10 mouse cellular contexts compared by ENCODE assay signal in the genomic region with DNA sequence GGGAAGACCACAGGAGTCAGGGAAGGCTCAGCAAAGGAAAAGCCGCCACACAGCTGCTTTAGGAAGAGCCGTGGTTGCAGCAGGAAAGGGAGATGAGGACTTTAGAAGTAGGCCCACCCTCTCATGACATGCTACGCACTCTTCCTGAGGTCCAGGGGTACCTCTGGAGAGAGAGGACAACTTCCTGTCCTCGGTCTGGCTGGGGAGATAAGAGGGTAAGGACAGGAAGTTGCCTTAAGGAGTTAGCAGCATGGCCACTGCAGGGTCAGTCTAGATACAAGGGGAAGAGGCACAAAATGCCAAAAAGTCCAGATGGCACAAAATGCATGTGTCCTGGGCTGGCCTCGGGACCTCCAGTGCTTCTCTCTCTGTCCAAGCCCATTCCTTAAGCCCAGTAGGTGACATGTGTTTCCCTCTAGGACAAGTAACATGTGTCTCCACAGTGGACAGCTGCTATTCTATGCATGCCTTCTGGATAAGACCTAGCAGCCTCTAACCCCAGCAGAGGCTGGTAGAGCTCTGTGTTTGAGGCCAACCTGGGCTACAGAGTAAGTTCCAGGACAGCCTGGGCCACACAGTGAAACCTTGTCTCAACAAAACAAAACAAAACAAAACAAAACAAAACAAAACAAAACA. TPM values are rescaled to one million over a fixed set of nuclear protein-coding genes. Genes with fewer than 3 reads are reported as not detected.
DNase-seq lines count a peak whose midpoint lies in the region; ATAC-seq lines count a peak whose summit lies in the region.
"Had no signal": no experiment of that assay in that cellular context is flagged by ENCODE, and none has a peak within 500 bp of the region (broad histone marks: within the 10 kb centered on the region; RNA-seq: fewer than 3 reads in every experiment).

No protein-coding gene starts in this region.

- intact Hi-C loops in heart, postnatal 14 days (cut with DNase I), result loop anchor here (5.0 kb wide), 1 partner anchor 37 kb away; no protein-coding TSS in a partner anchor

- peak; percentile 41 for ATAC-seq in common myeloid progenitor, adult 5-6 weeks (replicated peaks; ENCODE audit: low read depth, poor library complexity, severe bottlenecking)
- no peak for ATAC-seq in cerebellum, adult (ENCODE audit: insufficient number of reproducible peaks, low FRiP score, low TSS enrichment)

- DNase-seq in adrenal gland, postnatal 14 days, result peak; percentile 27
- no peak for DNase-seq in adrenal gland, adult 18-20 months (ENCODE audit: low spot score in 2 of 2)
- peak; percentile 12 to 37 for DNase-seq in heart, postnatal 14 days
- DNase-seq in lung, postnatal 10 days, result peak; percentile 63
- DNase-seq in thymus, postnatal 4 days, result no peak
- DNase-seq in thymus, postnatal 10 days (ENCODE audit: low spot score in 2 of 2), result no peak
- DNase-seq: cerebellum, postnatal 36 days; thymus, adult 2 months had no signal

RNA-seq across cellular contexts. Expression of gene Atp2a3, which starts 5.5 kb away (rescaled TPM):
- 10.8 and 25.5 TPM in 2 replicates for total RNA-seq in adrenal gland, postnatal 14 days (2021)
- total RNA-seq in adrenal gland, adult 18-20 months (2021), result 10 to 100 TPM in 1 of 2 experiments, 1 to 10 TPM in 1; 8.6 to 10.2 TPM
- total RNA-seq in common myeloid progenitor, adult 5-6 weeks (2017), result 42.5 and 60.0 TPM in 2 replicates
- 10 to 100 TPM; 18.4 to 19.3 TPM for total RNA-seq in heart, postnatal 14 days (2021)

RNA-seq across cellular contexts. Expression of gene P2rx1, which starts 43.4 kb away (rescaled TPM):
- total RNA-seq in adrenal gland, postnatal 14 days (2021), result 0.98 and 1.2 TPM in 2 replicates
- total RNA-seq in adrenal gland, adult 18-20 months (2021), result under 1 TPM; 0.56 to 0.83 TPM
- 9.4 and 14.6 TPM in 2 replicates for total RNA-seq in common myeloid progenitor, adult 5-6 weeks (2017)
- 1 to 10 TPM in 1 of 2 experiments, under 1 TPM in 1; 0.60 to 1.0 TPM for total RNA-seq in heart, postnatal 14 days (2021)

Comparison
In these comparisons a context has a peak if more than half of its experiments do, and no peak if none do; other contexts are left out.
1. DNase-seq: peak in adrenal gland, postnatal 14 days (single experiment), heart, postnatal 14 days (2 of 2) and lung, postnatal 10 days (single experiment); none in adrenal gland, adult 18-20 months (0 of 2), thymus, postnatal 4 days (single experiment) and thymus, postnatal 10 days (0 of 2).